Mouse (Mus musculus): ENCODE data around the gene Plek2. TPM values are rescaled to one million over a fixed set of nuclear protein-coding genes. Genes with fewer than 3 reads are reported as not detected.
A peak's percentile ranks its signal among the peaks of the same experiment; 100 is the strongest.
"Not testable (repeated sequence)": the region's sequence is repeated elsewhere in the genome, so short reads cannot be mapped to it uniquely, and the experiment has no call there.

The Plek2 gene
- polyA plus RNA-seq, 1 experiment from 2014 or later: 0.09 TPM

DNA sequence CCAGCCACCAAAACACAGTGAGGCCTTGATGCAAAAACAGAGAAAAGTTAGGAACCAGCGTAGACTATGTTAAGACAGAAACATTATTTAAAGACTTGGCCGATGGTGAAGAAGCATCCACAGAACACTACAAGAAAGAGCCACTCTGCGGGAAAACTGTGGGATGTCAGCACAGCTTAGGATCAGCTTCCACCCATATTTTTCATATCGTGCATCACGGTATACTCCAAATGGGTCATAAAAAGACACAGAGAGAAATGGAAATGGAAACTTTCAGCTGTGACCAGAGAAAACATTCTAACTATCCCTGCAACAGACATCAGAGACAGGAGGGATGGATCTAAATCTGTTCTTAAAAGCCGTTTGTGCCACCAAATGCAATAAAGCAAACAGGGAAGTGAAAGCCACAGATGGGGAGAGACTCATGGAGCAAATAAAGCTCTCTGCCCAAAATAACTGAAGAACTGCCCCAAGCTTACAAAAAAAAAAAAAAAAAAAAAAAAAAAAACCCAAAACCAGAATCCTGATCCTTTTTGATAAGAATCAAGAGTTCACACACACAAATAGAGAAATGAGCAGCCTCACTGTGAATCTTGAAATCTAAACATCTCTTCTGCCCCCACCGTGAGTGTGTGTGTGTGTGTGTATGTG, 16.9 kb upstream of the Plek2 start:
- no peak for ATAC-seq
- TF ChIP-seq CTCF (IDR thresholded peaks at IDR 0.05): no peak
- ChIA-PET POLR2A (no interaction called here), CTCF (no interaction called here)
- no peaks in the 10 kb centered on the region for H3K27me3 ChIP-seq
- DNase-seq (ENCODE audit: low read depth, low spot score): no peak
- in situ Hi-C loops (cut with MboI; ENCODE audit: low pct_unique_long_range_greater_than_20kb): loop anchor here (5.0 kb wide), 2 partner anchors 99 to 174 kb away; no protein-coding TSS in a partner anchor

DNA sequence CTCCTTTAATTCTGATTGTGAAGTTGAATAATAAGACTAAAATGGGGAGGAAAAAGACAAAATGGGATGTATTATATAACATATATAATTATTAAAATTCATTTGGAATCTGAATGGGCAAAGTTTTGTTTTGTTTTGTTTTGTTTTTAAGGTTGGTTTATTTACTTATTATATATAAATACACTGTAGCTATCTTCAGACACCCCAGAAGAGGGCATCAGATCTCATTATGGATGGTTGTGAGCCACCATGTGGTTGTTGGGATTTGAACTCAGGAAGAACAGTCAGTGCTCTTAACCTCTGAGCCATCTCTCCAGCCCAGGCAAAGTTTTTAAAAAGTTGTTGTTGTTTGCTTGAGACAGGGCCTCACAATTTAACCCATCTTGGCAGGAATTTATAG, 16.2 kb upstream of the Plek2 start:
- DNase-seq (ENCODE audit: low read depth, low spot score); H3K27me3 ChIP-seq; POLR2A ChIA-PET; ATAC-seq; CTCF ChIA-PET: not testable (repeated sequence)
- in situ Hi-C loops (cut with MboI; ENCODE audit: low pct_unique_long_range_greater_than_20kb): loop anchor here (5.0 kb wide), 2 partner anchors 99 to 174 kb away; no protein-coding TSS in a partner anchor

DNA sequence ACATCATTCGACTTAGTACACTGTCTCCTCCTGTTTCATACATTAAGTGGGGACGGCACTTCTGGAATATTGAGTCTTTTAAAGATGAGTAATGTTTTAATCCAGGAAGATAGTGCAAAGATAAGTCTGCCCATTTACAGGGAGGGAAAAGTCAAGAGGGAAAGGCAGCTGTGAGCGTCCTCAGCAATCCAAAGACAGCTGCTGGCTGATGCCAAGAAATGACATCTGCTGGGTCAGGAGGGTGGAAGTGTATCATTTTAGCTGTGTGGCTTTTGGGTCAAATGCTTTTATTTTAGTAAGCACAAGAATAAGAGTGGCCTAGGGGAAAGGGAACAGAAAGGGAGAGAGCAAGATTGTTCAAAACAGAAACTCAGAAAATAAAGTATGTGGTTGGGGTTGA, 15.3 kb upstream of the Plek2 start:
- in situ Hi-C loops (cut with MboI; ENCODE audit: low pct_unique_long_range_greater_than_20kb): loop anchor here (5.0 kb wide), 2 partner anchors 100 to 175 kb away; no protein-coding TSS in a partner anchor
- ChIA-PET CTCF (no interaction called here), POLR2A (no interaction called here)
- no peak for ATAC-seq
- no peak for DNase-seq (ENCODE audit: low read depth, low spot score)
- TF ChIP-seq CTCF (IDR thresholded peaks at IDR 0.05): no peak
- no peaks in the 10 kb centered on the region for H3K27me3 ChIP-seq

DNA sequence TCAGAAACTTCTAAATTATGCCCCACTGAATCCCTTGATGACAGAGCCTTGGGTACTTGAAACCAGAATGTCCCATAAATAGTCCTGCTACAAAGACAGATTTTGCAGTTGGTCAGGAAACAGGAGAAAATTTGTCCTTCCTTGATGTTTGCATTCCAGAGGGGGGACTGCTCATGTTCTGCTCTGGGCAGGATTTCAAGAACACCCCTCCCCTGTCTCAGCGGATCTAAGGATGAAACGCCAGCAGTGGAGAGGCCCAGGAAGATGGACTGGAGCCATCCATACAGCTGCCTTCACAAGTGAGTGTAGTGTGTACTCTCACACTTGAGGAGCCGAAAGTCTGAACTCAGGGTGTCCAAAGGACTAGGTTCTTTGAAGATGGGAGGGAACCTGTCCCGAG, 14.7 kb upstream of the Plek2 start:
- ChIA-PET POLR2A (no interaction called here), CTCF (interaction anchor here (4.1 kb wide), 1 partner anchor 175 kb away, joined by 39 read pairs; no protein-coding TSS in a partner anchor)
- ATAC-seq (no peak), DNase-seq (ENCODE audit: low read depth, low spot score) (no peak)
- H3K27me3 ChIP-seq: no peaks in the 10 kb centered on the region
- TF ChIP-seq CTCF (IDR thresholded peaks at IDR 0.05): no peak
- in situ Hi-C loops (cut with MboI; ENCODE audit: low pct_unique_long_range_greater_than_20kb): loop anchor here (5.0 kb wide), 2 partner anchors 101 to 176 kb away; no protein-coding TSS in a partner anchor

DNA sequence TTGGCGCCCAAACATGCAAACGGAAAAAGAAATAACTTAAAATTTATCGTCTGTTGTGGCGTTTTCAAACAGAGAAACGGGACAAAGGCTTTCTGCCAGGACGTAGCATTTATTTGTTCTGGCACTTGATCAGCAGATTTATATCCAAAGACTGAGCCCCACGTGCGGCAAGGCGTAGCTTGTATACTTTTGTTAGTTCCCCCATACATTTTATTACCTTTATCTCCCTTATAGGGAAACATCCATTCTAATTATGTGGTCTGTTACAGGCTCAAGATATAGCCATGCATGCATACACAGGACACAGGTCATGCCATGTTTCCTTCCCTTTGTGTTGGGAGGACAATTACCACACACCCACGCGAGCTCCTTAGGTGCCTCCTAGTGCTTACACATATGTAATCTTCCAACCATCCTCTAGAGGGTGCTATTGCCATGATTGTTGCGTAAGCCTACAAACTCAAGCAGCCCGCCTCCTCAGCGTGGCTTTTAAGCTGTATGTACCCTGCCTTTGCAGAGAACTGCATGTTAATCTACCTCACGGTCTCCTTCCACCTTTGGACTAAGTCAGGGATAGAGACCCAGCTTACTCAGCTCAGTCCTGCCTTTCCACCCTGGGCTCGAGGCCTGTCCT, 12.4 kb upstream of the Plek2 start:
- TF ChIP-seq CTCF (IDR thresholded peaks at IDR 0.05): peak; percentile 44
- H3K27me3 ChIP-seq: no peaks in the 10 kb centered on the region
- ATAC-seq: no peak
- in situ Hi-C loops (cut with MboI; ENCODE audit: low pct_unique_long_range_greater_than_20kb): no loop called here
- POLR2A ChIA-PET: interaction anchor here (0.6 kb wide), 1 partner anchor 15 kb away, joined by 4 read pairs; no protein-coding TSS in a partner anchor
- CTCF ChIA-PET: interaction anchor here (0.7 to 4.1 kb wide), 24 partner anchors 9 to 251 kb away, joined by 3 to 39 read pairs (median 4); partner anchors contain the start of genes Pigh and Tmem229b
- DNase-seq (ENCODE audit: low read depth, low spot score): no peak

DNA sequence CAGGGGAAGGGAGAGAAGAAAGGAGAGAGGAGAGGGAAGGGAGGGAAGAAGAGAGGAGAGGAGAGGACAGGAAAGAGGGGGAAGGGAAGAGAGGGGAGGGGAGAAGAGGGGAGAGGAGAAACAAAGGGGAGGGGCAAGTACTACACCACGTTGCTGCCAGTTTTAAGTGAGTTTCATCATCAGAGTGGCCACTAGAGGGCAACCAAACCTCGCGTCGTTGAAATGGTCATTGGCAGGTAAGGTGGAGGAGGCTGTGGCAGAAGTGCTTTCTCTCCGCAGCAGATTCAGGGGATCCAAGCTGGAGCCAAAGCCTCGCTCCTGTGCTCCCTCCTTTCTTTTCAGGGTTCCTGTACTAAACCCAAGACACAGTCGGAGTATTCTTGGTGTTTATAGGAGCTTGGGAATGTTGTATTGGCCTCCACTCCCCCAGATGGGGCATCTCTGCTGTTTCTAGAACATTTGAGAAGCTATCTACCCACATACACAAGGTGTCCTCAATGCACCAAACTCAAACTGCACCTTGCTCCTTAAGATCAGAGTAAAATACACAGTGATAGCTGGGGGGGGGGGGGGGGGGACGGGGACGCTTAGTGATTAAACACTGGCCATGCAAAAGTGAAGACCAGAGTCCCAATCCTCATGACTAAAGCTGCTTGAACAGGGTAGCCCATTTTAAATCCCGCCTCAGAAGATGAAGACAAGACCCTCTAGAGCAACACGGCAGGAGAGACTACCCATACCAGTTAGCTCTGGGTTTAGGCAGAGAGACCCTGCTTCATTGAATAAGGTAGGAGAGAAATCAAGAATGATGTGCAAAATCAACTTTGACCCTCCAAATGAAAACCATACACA, 11.7 kb upstream of the Plek2 start:
- ChIA-PET CTCF (interaction anchor here (0.7 to 4.1 kb wide), 24 partner anchors 8 to 252 kb away, joined by 3 to 39 read pairs (median 4); partner anchors contain the start of genes Pigh and Tmem229b), POLR2A (interaction anchor here (0.6 kb wide), 2 partner anchors 9 to 180 kb away, joined by 4 read pairs; no protein-coding TSS in a partner anchor)
- H3K27me3 ChIP-seq: no peaks in the 10 kb centered on the region
- peak; percentile 88 for TF ChIP-seq CTCF (IDR thresholded peaks at IDR 0.05)
- in situ Hi-C loops (cut with MboI; ENCODE audit: low pct_unique_long_range_greater_than_20kb): no loop called here
- peak; percentile 74 for ATAC-seq
- no peak for DNase-seq (ENCODE audit: low read depth, low spot score)

DNA sequence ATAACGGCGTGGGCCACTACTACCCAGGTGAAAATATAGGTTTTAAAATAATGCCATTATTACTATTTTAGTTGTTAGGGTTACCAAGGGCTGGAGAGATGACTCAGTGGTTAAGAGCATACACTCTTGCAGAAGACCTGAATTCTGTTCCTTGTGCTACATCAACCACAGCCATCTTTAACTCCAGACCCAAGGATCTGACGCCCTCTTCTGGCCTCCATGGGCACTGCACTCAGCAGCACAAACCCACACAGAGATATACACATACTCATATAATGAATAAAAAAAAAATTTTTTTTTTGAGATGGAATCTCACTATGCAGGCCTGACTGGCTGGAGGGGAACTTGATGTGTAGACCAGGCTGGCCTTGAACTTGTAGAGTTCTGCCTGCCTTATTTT, 9.5 kb upstream of the Plek2 start:
- H3K27me3 ChIP-seq: no peaks in the 10 kb centered on the region
- CTCF ChIA-PET: no interaction called here
- TF ChIP-seq CTCF (IDR thresholded peaks at IDR 0.05): peak; percentile 51
- DNase-seq (ENCODE audit: low read depth, low spot score) (no peak), ATAC-seq (no peak)
- in situ Hi-C loops (cut with MboI; ENCODE audit: low pct_unique_long_range_greater_than_20kb): no loop called here
- POLR2A ChIA-PET: no interaction called here

DNA sequence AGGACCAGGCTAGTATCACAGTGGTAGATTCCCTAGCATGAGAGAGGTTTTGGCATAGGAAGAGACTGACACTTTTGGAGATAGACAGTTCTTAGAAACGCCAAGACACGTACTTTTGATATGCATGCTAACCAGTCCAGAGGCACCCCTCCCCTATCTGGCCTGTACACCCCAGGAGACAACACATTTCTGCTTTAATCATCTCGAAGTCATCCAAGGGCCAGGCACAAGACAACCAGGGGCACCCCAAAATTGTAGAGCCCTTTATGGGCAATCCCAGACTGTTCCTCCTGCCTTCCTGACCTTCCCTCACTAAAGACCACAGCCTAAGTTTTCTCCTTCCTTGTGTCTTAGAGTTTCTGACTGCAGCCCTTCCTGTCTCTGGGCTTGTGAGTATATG, 8.8 kb upstream of the Plek2 start:
- ATAC-seq (no peak), DNase-seq (ENCODE audit: low read depth, low spot score) (no peak)
- ChIA-PET CTCF (no interaction called here), POLR2A (no interaction called here)
- in situ Hi-C loops (cut with MboI; ENCODE audit: low pct_unique_long_range_greater_than_20kb): no loop called here
- no peak for TF ChIP-seq CTCF (IDR thresholded peaks at IDR 0.05)
- H3K27me3 ChIP-seq: no peaks in the 10 kb centered on the region

DNA sequence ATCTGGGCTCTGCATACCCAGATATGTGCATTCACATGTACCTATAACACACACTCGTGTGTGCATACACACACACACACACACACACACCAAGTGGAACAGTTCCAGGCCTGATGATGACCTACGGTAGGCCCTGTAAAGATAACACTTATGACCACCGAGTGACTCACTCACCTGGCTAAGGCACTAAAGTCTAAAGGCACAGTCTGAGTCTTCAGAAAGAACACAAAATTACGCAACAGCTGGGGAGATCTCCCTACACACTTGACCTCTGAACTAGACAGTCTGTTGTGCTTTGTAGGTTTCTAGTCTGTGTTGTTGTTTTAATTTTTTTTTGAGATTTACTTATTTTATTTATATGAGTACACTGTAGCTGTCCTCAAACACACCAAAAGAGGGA, 7.7 kb upstream of the Plek2 start:
- POLR2A ChIA-PET: no interaction called here
- in situ Hi-C loops (cut with MboI; ENCODE audit: low pct_unique_long_range_greater_than_20kb): no loop called here
- CTCF ChIA-PET: no interaction called here
- no peak for TF ChIP-seq CTCF (IDR thresholded peaks at IDR 0.05)
- DNase-seq (ENCODE audit: low read depth, low spot score) (no peak), ATAC-seq (no peak)
- H3K27me3 ChIP-seq: no peaks in the 10 kb centered on the region

DNA sequence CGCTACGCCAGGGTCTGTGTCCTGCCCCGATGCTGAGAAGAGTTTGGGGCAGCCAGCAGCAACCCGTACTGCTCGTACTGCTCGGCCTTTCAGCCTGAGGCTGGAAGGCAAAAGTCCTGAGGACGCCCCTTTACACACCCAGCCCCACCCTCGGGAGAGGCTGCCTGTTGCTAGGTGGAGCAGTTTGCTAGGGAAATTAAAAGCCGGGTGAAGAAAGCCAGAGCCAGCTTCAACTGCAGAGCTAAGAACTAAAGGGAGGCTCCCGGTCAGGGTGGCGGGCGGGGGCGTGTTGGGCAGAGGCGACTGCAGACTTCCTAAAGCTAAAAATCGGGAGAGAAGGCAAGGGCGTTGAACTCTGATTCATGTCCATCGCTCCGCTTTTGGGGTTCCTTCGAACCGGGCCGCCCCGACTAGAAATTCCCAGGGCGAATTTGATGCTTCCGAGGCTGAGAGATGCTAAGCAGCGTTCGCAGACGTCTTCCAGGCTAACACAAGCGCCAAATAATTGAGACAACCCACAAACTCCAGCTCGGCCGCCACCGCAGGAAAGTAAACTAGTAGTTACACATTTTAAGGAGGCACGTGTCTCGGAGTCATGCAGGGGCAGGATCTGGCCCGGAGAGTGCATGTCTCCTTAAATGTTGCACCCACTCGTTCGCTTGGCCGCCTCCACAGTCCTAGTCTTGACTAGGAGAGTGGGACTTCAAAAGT, 5.1 kb upstream of the Plek2 start:
- in situ Hi-C loops (cut with MboI; ENCODE audit: low pct_unique_long_range_greater_than_20kb): no loop called here
- DNase-seq (ENCODE audit: low read depth, low spot score): no peak
- no peaks in the 10 kb centered on the region for H3K27me3 ChIP-seq
- TF ChIP-seq CTCF (IDR thresholded peaks at IDR 0.05): no peak
- no peak for ATAC-seq
- CTCF ChIA-PET: no interaction called here
- POLR2A ChIA-PET: no interaction called here

All from Patski (cell line).